Mouse (Mus musculus) gastrocnemius, postnatal 10 days (tissue): Measurements from ENCODE around the gene Rabep2. TPM values are rescaled to one million over a fixed set of nuclear protein-coding genes. Genes with fewer than 3 reads are reported as not detected.
"Not testable (repeated sequence)": the region's sequence is repeated elsewhere in the genome, so short reads cannot be mapped to it uniquely, and the experiment has no call there.

Source experiments
- DNase-seq: peaks from one replicate; pipeline ENCODE4 v3.0.0; 2021; ENCODE audit warnings: mixed read lengths
- total RNA-seq, 2 experiments: library from RNA; stranded (reverse); gene quantifications; 2 replicates each; pipeline ENCODE4 v1.2.3; 2021

Rabep2 gene
- total RNA-seq, 2 experiments from 2014 or later, result 11.4 to 15.2 TPM

GRCm38 (mm10) chr7:126464836-126465235 lies 36.3 kb downstream of the Rabep2 start:
- peak; percentile 79 for DNase-seq

- peak; percentile 52 for DNase-seq
Measured at GRCm38 (mm10) chr7:126465246-126466030, 36.9 kb downstream of the Rabep2 start.

- peak; percentile 5 for DNase-seq
Measured at GRCm38 (mm10) chr7:126466116-126466515, 37.6 kb downstream of the Rabep2 start.

GRCm38 (mm10) chr7:126466707-126467106 lies 38.1 kb downstream of the Rabep2 start:
- DNase-seq, result peak; percentile 30

- DNase-seq, result peak; percentile 65
Measured at GRCm38 (mm10) chr7:126467271-126467670, 38.7 kb downstream of the Rabep2 start.

GRCm38 (mm10) chr7:126467834-126468627 lies 39.5 kb downstream of the Rabep2 start:
- peak; percentile 9 for DNase-seq

- DNase-seq, result no peak
Measured at GRCm38 (mm10) chr7:126470077-126470476, 41.5 kb downstream of the Rabep2 start.

GRCm38 (mm10) chr7:126471361-126471760 lies 42.8 kb downstream of the Rabep2 start:
- no peak for DNase-seq

GRCm38 (mm10) chr7:126471853-126472252 lies 43.3 kb downstream of the Rabep2 start:
- DNase-seq, result no peak

GRCm38 (mm10) chr7:126472306-126472705 lies 43.7 kb downstream of the Rabep2 start:
- DNase-seq, result no peak

GRCm38 (mm10) chr7:126472713-126473112 lies 44.2 kb downstream of the Rabep2 start:
- no peak for DNase-seq

- no peak for DNase-seq
Measured at GRCm38 (mm10) chr7:126473470-126474086, 45.0 kb downstream of the Rabep2 start.

- DNase-seq, result no peak
Measured at GRCm38 (mm10) chr7:126474486-126474955, 46.0 kb downstream of the Rabep2 start.

- DNase-seq, result peak; percentile 87
Measured at GRCm38 (mm10) chr7:126474993-126475581, 46.5 kb downstream of the Rabep2 start, which contains the start of gene Sh2b1. TSS of gene Sh2b1 (minus strand) at chr7:126475424.

GRCm38 (mm10) chr7:126481699-126482098 lies 53.1 kb downstream of the Rabep2 start:
- DNase-seq, result no peak

- DNase-seq, result peak; percentile 67
Measured at GRCm38 (mm10) chr7:126482392-126482871, 53.9 kb downstream of the Rabep2 start.

GRCm38 (mm10) chr7:126487052-126487483 lies 58.5 kb downstream of the Rabep2 start, which contains the start of gene Tufm:
TSS of gene Tufm (plus strand) at chr7:126487361.
- peak; percentile 90 for DNase-seq

- DNase-seq, result not testable (repeated sequence)
Measured at GRCm38 (mm10) chr7:126487617-126488385, 59.2 kb downstream of the Rabep2 start.

- no peak for DNase-seq
Measured at GRCm38 (mm10) chr7:126491005-126491404, 62.4 kb downstream of the Rabep2 start.

- no peak for DNase-seq
Measured at GRCm38 (mm10) chr7:126491973-126492372, 63.4 kb downstream of the Rabep2 start.

- DNase-seq, result no peak
Measured at GRCm38 (mm10) chr7:126494120-126494519, 65.6 kb downstream of the Rabep2 start.
